Mouse (Mus musculus): Measurements from ENCODE around the gene Ccdc171.

DNA sequence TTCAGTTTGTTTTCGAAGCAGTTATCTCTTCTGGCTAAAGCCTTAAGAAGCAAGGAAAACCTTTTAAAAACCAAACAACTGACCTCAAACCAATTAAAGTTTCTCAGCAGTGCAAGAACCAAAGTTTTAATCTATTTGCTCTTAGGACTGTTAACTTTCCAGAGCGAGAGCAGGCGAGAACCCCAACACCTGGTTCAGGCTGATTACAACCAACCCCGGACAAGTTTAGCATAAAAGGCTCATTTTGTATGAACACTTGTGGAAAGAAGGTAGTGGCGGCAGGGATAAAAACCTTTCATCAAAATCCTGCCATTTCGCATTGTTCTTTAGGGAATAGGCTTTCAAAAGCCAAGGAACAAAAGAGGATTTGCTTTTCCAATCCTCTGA is 896 bp upstream of the Ccdc171 start:
- TF ChIP-seq POLR2A (IDR thresholded peaks at IDR 0.05; ENCODE audit: insufficient read depth, low read depth, low read length) (no peak), CTCF (IDR thresholded peaks at IDR 0.05) (no peak), EP300 (IDR thresholded peaks at IDR 0.05; ENCODE audit: insufficient read depth, low read depth, low read length) (no peak)

All from heart, adult 2 months (tissue).